Mouse (Mus musculus) heart, postnatal 0 days (tissue): ENCODE measurements around the gene Olfr374. TPM values are rescaled to one million over a fixed set of nuclear protein-coding genes. Genes with fewer than 3 reads are reported as not detected.

Experiments
- ATAC-seq: fragments of 200-750 bp; cut with Nextera tagmentation; 2 replicates; pipeline ENCODE4 v1.8.0; 2017; ENCODE audit warnings: low read depth, moderate number of reproducible peaks, moderate library complexity; ENCODE audit not compliant: insufficient read depth
- DNase-seq: peaks from one replicate; pipeline ENCODE4 v3.0.0-alpha.2; 2016; ENCODE audit warnings: low spot score
- H3K27ac ChIP-seq: fragments of 300-500 bp; sonication (generic); 2 replicates; pipeline ENCODE4 v1.5.1; 2014; ENCODE audit warnings: low read depth, mild to moderate bottlenecking
- H3K27me3 ChIP-seq: fragments of 300-500 bp; sonication (generic); 2 replicates; pipeline ENCODE4 v1.6.1; 2014; ENCODE audit warnings: low read length, mixed read lengths; ENCODE audit not compliant: control insufficient read depth, insufficient read depth
- H3K36me3 ChIP-seq: fragments of 300-500 bp; sonication (generic); replicated peaks from 2 replicates; pipeline ENCODE4 v1.6.1; 2014; ENCODE audit warnings: low read length, mixed read lengths; ENCODE audit not compliant: control insufficient read depth, insufficient read depth
- H3K4me1 ChIP-seq: fragments of 300-500 bp; sonication (generic); 2 replicates; pipeline ENCODE4 v1.6.1; 2014; ENCODE audit warnings: antibody characterized with exemption; ENCODE audit not compliant: control insufficient read depth, insufficient read depth
- H3K4me2 ChIP-seq: fragments of 300-500 bp; sonication (generic); 2 replicates; pipeline ENCODE4 v1.6.1; 2014; ENCODE audit warnings: low read depth, mild to moderate bottlenecking, low read length, moderate library complexity
- H3K4me3 ChIP-seq: fragments of 300-500 bp; sonication (generic); 2 replicates; pipeline ENCODE4 v1.5.1; 2014; ENCODE audit warnings: low read depth, low read length
- H3K9ac ChIP-seq: fragments of 300-500 bp; sonication (generic); replicated peaks from 2 replicates; pipeline ENCODE4 v1.6.1; 2014; ENCODE audit warnings: low read depth, low read length, mixed read lengths
- H3K9me3 ChIP-seq: fragments of 300-500 bp; sonication (generic); replicated peaks from 2 replicates; pipeline ENCODE4 v1.6.1; 2016; ENCODE audit warnings: low read length; ENCODE audit not compliant: control insufficient read depth
- CTCF ChIP-seq: IDR thresholded peaks from 2 replicates; pipeline ENCODE4 v1.5.1; 2016; ENCODE audit warnings: antibody characterized with exemption, control low read depth, low read depth
- EP300 ChIP-seq: IDR thresholded peaks from 2 replicates; pipeline ENCODE4 v1.6.1; 2016; ENCODE audit warnings: antibody characterized with exemption, low read depth
- WGBS: fragments of 180-500 bp; shearing (Covaris S2); extraction: QIAGEN DNeasy Blood & Tissue Kit; methylation state at CpG from one replicate; pipeline ENCODE4 v1.1.7; 2014; 5-methylcytosine and 5-hydroxymethylcytosine counted together
- polyA plus RNA-seq: library from polyadenylated mRNA; unstranded; fragments of >200 nt; fragmentation: Nextera tagmentation; extraction: Ambion mirVana; gene quantifications from 2 replicates; pipeline ENCODE4 v1.2.1, GENCODE M21; 2015
- total RNA-seq: library from RNA; depleted of rRNA; stranded (reverse); fragments of >200 nt; gene quantifications from 2 replicates; pipeline ENCODE4 v1.2.3, GENCODE M21; 2014; ENCODE audit warnings: low replicate concordance; rRNA removed

The Olfr374 gene
- total and polyA plus RNA-seq, 2 experiments from 2014 or later, result not detected

DNA sequence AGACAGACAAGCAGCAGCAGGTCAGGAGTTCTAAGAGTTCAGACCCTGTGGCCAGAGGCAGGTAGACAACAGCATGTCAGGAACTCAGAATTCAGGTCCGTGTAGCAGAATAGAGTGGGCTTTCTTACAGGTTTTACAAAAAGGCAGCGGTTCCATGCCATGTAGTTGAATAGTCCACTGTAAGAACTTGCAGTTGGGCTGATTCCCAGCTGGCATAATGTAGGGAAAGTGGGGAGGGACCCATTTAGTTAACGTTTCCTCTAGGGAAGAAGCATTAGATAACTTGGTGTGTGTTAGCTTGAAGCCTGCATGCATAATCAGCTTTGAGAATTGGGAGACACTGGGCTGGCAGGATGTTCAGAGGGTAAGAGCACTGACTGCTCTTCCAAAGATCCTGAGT lies 51.9 kb downstream of the Olfr374 start:
- H3K9me3 ChIP-seq, result no peaks in the 10 kb centered on the region
- H3K27ac ChIP-seq, result no peak overlapping the region
- H3K36me3 ChIP-seq, result peaks cover 10% of the 10 kb centered on the region; the same call in 1 of the 2 replicates
- no peak for ATAC-seq
- 70% methylated on average over 3 of the region's 3 CpGs for WGBS
- H3K9ac ChIP-seq, result no peak overlapping the region
- TF ChIP-seq CTCF (no peak), EP300 (no peak)
- no peak overlapping the region for H3K4me3 ChIP-seq
- no peak for DNase-seq
- peaks cover 16% of the 10 kb centered on the region for H3K4me1 ChIP-seq
- no peaks in the 10 kb centered on the region for H3K27me3 ChIP-seq
- H3K4me2 ChIP-seq, result no peak overlapping the region

DNA sequence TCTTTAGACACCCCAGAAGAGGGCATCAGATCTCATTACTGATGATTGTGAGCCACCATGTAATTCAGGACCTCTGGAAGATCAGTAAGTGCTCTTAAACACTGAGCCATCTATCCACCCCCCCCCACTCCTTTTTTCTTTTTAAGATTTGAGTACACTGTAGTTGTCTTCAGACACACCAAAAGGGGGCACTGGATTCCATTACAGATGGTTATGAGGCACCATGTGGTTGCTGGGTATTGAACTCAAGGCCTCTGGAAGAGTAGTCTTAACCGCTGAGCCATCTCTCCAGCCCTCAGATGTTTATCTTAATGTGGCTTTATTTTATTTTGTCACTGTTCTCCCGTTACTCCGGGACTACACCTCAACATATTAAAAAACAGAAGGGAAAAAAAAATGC lies 53.2 kb downstream of the Olfr374 start:
- peaks cover 16% of the 10 kb centered on the region for H3K4me1 ChIP-seq
- H3K27ac ChIP-seq, result no peak overlapping the region
- no peaks in the 10 kb centered on the region for H3K36me3 ChIP-seq
- H3K9me3 ChIP-seq, result no peaks in the 10 kb centered on the region
- no peaks in the 10 kb centered on the region for H3K27me3 ChIP-seq
- ATAC-seq (no peak), DNase-seq (no peak)
- WGBS, result 61% methylated on average over 3 of the region's 3 CpGs
- H3K9ac ChIP-seq, result no peak overlapping the region
- peak overlapping the region; percentile 58 for H3K4me2 ChIP-seq
- TF ChIP-seq EP300 (no peak), CTCF (no peak)
- H3K4me3 ChIP-seq, result peak overlapping the region; percentile 33; the same call in 1 of the 2 replicates

DNA sequence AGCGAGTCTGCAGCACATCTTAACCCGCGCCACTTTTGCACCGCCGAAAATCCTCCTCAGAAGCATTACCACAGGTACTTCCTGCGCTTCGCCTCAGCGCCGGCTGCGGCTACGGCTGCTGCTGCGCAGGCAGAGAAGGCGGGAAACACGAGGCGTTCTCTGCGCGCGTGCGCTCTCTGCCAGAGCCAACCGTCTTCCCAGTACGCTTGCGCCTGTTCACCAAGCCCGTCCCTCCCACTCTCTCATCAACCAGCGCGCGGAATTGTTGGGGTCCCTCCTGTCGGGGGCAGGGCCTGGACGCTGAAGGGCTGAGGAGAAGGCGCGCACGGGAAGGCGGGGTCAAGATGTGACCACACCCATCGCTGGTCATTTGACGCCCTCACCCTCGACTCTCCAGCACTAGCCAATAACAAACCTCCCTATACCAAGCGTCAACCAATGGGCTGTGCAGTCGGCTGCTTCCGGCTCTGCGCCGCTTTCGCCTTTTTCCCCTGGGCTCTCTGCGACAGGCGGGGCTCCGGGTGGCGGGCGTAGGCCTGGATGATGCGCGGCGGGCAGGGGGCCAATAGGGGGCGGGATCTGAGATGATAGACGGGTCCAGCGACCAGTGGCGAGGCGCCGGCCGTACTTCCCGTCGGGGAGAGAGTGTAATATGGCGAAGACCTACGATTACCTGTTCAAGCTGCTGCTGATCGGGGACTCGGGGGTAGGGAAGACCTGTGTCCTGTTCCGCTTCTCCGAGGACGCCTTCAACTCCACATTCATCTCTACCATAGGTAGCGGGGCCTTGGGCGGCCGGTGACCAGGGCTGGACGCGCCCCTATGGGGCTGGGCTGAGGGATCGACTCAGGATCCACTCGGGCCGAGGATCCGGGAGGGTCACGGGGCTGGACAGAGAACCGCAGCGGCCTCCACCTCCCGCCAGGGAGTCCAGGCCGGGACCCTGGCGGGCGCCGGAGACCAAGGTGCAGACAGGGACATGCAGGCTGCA lies 54.2 kb downstream of the Olfr374 start, which contains the start of gene Rab8a:
Gene Rab8a, plus strand, starts transcription at position 494 of the 991 bp plus-strand sequence.
- Histone ChIP-seq H3K9ac (peak within 1 kb of the TSS; percentile 93), H3K9me3 (no peaks in the 10 kb centered on the region), H3K4me2 (peak within 1 kb of the TSS; percentile 89), H3K27me3 (no peaks in the 10 kb centered on the region), H3K27ac (peak within 1 kb of the TSS; percentile 81), H3K4me1 (peaks cover 16% of the 10 kb centered on the region), H3K36me3 (no peaks in the 10 kb centered on the region), H3K4me3 (peak within 1 kb of the TSS; percentile 83)
- TF ChIP-seq EP300, result peak; percentile 77; the same call in 1 of the 2 replicates
- TF ChIP-seq CTCF, result no peak
- WGBS, result under 1% methylated on average over 82 of the region's 82 CpGs
- peak; percentile 97 for ATAC-seq
- peak; percentile 100 for DNase-seq

DNA sequence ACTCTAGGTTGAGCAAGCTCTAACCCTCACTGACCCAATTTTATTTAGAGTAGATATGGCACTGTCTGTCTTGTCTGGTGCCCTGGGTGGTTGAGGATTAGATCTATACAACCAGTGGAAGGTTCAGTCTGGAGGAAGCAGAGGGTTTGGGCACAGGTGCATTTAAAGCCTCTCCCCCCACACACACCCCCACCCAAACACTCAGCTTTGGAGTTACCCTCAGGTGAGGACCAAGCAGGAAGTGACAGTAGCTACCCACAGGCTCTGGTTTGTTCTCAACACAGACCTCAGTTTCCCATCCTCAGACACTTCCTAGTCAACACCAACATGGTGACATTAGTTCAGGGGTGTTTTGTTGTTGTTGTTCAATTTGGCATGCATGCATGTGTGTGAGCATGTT lies 56.0 kb downstream of the Olfr374 start:
- TF ChIP-seq CTCF (no peak), EP300 (no peak)
- peaks cover 9% of the 10 kb centered on the region; the same call in 1 of the 2 replicates for H3K36me3 ChIP-seq

More for the DNA sequence above, 56.0 kb downstream of the Olfr374 start:
- no peak overlapping the region for H3K9ac ChIP-seq
- H3K4me3 ChIP-seq, result no peak overlapping the region
- H3K27me3 ChIP-seq, result no peaks in the 10 kb centered on the region
- no peaks in the 10 kb centered on the region for H3K9me3 ChIP-seq
- no peak overlapping the region for H3K4me2 ChIP-seq
- no peak for DNase-seq
- H3K4me1 ChIP-seq, result peaks cover 23% of the 10 kb centered on the region
- H3K27ac ChIP-seq, result no peak overlapping the region
- ATAC-seq, result no peak

Other genes with a start within 250 kb of the Olfr374 start
- gene Zfp709, start 225.0 kb upstream of the Olfr374 start, total RNA-seq, result 0.85 and 6.6 TPM in 2 replicates
- 3.6 and 3.9 TPM in 2 replicates for gene Zfp709, start 225.0 kb upstream of the Olfr374 start, polyA plus RNA-seq
- gene Zfp882, start 198.4 kb upstream of the Olfr374 start, total RNA-seq, result 0.11 and 0.23 TPM in 2 replicates
- gene Zfp882, start 198.4 kb upstream of the Olfr374 start, polyA plus RNA-seq, result 1.8 TPM in 2 replicates
- 18.3 and 18.9 TPM in 2 replicates for gene Zfp617, start 198.4 kb upstream of the Olfr374 start, total RNA-seq
- gene Zfp617, start 198.4 kb upstream of the Olfr374 start, polyA plus RNA-seq, result 20.2 and 21.9 TPM in 2 replicates
- 3.5 and 21.6 TPM in 2 replicates for gene Zfp961, start 156.0 kb upstream of the Olfr374 start, total RNA-seq
- 7.6 and 8.0 TPM in 2 replicates for gene Zfp961, start 156.0 kb upstream of the Olfr374 start, polyA plus RNA-seq
- 1.1 and 2.4 TPM in 2 replicates for gene Cyp4f18, start 97.4 kb upstream of the Olfr374 start, total RNA-seq
- 0.97 and 1.3 TPM in 2 replicates for gene Cyp4f18, start 97.4 kb upstream of the Olfr374 start, polyA plus RNA-seq
- not detected in 2 replicates for gene Olfr372, start 65.8 kb upstream of the Olfr374 start, total RNA-seq
- not detected in 2 replicates for gene Olfr372, start 65.8 kb upstream of the Olfr374 start, polyA plus RNA-seq
- not detected in 2 replicates for gene Olfr373, start 23.9 kb upstream of the Olfr374 start, total RNA-seq
- not detected in 2 replicates for gene Olfr373, start 23.9 kb upstream of the Olfr374 start, polyA plus RNA-seq
- 179 and 195 TPM in 2 replicates for gene Tpm4, start 27.9 kb downstream of the Olfr374 start, total RNA-seq
- gene Tpm4, start 27.9 kb downstream of the Olfr374 start, polyA plus RNA-seq, result 222 and 224 TPM in 2 replicates
- gene Rab8a, start 54.2 kb downstream of the Olfr374 start, total RNA-seq, result 32.2 and 33.9 TPM in 2 replicates
- gene Rab8a, start 54.2 kb downstream of the Olfr374 start, polyA plus RNA-seq, result 50.8 and 51.2 TPM in 2 replicates
- gene Hsh2d, start 82.6 kb downstream of the Olfr374 start, total RNA-seq, result not detected in 2 replicates
- 0.05 and 0.12 TPM in 2 replicates for gene Hsh2d, start 82.6 kb downstream of the Olfr374 start, polyA plus RNA-seq
- not detected in 2 replicates for gene Cib3, start 105.8 kb downstream of the Olfr374 start, total RNA-seq
- not detected in 2 replicates for gene Cib3, start 105.8 kb downstream of the Olfr374 start, polyA plus RNA-seq
- gene Gm11034, start 106.6 kb downstream of the Olfr374 start, total RNA-seq, result not detected in 2 replicates
- gene Gm11034, start 106.6 kb downstream of the Olfr374 start, polyA plus RNA-seq, result not detected in 2 replicates
- gene Fam32a, start 112.7 kb downstream of the Olfr374 start, total RNA-seq, result 30.1 and 45.4 TPM in 2 replicates
- 32.0 and 37.1 TPM in 2 replicates for gene Fam32a, start 112.7 kb downstream of the Olfr374 start, polyA plus RNA-seq
- 36.1 and 46.5 TPM in 2 replicates for gene Ap1m1, start 133.0 kb downstream of the Olfr374 start, total RNA-seq
- gene Ap1m1, start 133.0 kb downstream of the Olfr374 start, polyA plus RNA-seq, result 82.8 and 83.4 TPM in 2 replicates
- 0.15 and 3.0 TPM in 2 replicates for gene Gm10282, start 198.2 kb downstream of the Olfr374 start, total RNA-seq
- gene Gm10282, start 198.2 kb downstream of the Olfr374 start, polyA plus RNA-seq, result 8.4 and 10.0 TPM in 2 replicates
- 21.9 and 32.9 TPM in 2 replicates for gene Klf2, start 212.0 kb downstream of the Olfr374 start, total RNA-seq
- 17.7 and 21.3 TPM in 2 replicates for gene Klf2, start 212.0 kb downstream of the Olfr374 start, polyA plus RNA-seq